Mouse (Mus musculus) urinary bladder, postnatal 10 days (tissue): ENCODE measurements around the gene Prdx1.
A peak's percentile ranks its signal among the peaks of the same experiment; 100 is the strongest.
"Not testable (repeated sequence)": the region's sequence is repeated elsewhere in the genome, so short reads cannot be mapped to it uniquely, and the experiment has no call there.

Experiments used
- DNase-seq: peaks from one replicate; pipeline ENCODE4 v3.0.0; 2022; ENCODE audit warnings: low spot score

Gene Prdx1

DNA sequence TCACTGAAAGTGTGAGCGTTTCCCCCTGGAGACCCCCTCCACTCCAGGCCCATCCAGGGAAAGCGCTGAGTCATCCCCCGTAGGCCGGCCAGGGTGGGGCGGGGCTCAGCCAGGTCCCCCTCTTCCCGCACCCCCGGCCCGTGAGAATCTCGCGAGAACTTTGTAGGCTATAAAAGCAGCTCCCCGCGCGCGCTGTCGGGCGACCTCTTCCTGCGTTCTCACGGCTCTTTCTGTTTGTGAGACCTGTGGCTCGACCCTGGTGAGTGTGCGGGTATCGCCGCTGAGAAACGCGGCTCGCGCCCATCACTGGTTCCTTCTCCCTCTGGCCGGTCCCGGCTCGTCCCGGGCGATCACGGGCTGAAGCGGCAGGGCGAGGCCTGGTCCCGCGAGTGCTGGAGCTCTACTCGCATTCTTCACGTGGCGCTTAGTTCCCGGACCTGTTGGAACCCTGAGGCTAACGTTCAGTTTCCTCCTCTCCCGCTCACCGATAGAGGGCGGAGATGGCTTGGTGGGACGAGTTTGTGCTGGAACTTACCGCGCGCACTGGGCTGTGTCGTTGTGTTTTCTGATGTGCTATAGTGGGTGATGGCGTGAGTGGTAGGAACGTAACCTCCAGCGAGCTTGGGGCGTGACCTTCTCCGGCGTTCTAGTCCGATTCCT lies at the start of gene Prdx1:
Gene Prdx1, plus strand, starts transcription at position 143 of the 660 bp plus-strand sequence.
- peak; percentile 95 for DNase-seq

- DNase-seq: no peak
Observed at GRCm38 (mm10) chr4:116638821-116639220, 46.5 kb upstream of the Prdx1 start.

DNA sequence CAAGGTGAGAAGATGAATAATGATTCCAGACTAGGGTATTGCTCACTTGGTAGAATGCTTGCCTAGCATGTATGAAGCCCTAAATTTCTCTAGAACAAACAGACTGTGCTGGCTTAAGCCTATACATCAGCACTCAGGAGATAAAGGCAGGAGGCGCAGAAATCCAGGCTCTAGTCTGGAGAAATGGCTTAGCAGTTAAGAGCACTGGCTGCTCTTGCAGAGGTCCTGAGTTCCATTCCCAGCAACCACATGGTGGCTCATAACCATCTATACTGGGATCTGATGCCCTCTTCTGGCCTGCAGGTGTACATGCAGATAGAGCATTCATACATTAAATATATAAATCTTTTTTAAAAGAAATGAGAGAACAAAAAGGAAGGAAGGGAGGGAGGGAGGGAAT lies 43.3 kb upstream of the Prdx1 start:
- no peak for DNase-seq

DNA sequence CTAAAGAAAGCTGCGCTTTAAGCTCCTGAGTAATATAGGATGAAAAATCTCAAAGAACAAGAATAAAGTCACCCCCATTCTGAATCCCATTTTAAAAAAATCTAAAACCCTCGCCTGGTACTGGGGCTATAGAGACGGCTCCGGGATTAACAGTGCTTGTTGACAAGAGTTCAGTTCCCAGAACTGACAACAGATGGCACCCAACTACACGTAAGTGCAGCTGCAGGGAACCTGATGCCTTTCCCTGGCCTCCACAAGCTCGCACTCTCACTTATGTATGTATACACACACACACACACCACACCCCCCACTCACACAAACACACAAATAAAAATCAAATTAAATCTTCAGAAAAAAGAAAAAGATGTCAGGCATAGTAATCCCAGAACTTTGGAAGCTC lies 41.0 kb upstream of the Prdx1 start:
- DNase-seq: no peak

GRCm38 (mm10) chr4:116645624-116646023 lies 39.7 kb upstream of the Prdx1 start:
- no peak for DNase-seq

DNA sequence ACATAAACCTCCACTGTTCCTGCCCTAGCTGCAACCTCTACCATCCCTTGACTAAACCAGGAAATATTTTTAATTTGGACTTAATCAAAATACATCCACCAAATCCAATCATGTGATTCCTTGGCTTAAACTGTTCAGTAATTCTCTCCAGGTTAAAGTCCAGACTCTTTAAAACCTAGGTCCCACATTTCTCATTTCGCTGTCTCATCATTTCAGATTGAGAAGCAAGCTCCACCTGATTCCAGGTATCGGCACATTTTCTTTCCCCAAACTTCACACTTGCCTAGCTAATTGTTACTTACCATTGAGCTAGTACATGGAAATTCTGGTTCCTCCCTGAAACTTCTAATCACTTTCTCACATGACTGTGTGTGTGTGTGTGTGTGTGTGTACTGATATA lies 35.9 kb upstream of the Prdx1 start:
- DNase-seq: no peak

- no peak for DNase-seq
Observed at GRCm38 (mm10) chr4:116650365-116650764, 35.0 kb upstream of the Prdx1 start.

DNA sequence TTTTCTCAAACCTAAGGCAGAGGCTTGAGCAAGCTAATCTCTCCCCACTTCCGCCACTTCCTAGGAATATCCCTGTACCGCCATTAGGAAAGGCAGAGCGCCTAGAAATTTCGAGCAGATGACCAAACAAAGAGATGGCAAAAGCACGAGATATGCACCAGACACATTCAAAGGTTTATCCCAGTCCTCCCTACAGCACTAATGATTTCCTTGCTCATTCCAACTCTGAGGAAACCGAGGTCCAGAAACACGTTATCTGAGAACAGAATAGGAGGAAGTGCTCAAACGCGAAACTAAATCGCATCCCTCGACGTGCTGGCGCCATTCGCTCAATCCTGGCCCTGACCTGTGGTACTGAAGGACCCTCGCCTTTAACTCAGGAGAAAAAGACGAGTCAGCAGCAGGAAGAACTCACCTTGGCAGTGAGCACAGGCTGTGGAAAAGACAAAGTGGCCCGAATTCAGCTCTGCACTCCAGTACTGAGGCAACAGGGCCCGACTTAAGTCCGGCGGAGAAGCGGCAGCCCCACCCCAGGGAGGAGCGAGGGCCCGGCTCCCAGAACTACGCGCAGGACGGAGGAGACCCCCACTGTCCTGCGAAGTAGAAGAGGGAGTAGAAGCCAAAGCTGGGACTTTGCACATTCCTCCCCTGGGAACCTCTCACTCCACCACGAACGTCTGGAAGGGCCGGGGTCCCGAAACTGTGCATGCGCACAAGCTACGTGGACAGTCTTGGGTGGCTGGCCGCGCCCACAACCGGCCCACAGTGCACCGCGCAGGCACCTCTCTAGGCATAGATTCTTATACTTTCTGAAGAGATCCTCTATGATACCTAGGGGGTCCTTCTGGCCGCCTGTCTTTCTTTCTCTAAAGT lies 34.2 kb upstream of the Prdx1 start, which contains the start of gene Akr1a1:
Gene Akr1a1, minus strand, starts transcription at position 757 of the 873 bp plus-strand sequence.
- DNase-seq: peak; percentile 61

DNA sequence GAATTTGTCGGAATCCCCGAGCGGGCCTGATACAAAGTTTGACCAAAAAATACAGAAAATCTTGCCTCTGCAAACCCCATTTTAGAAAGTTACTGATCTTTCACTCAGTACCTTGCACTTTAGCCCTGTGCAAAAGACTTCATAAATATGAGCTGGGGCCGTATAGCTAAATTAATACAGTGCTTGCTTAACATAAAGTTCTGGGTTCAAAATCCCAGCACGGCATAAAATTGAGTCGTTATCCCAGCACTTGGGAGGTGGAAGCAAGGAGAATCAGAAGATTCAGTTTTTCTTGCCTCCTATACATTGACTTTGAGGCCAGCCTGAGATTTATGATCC lies 33.6 kb upstream of the Prdx1 start:
- no peak for DNase-seq

GRCm38 (mm10) chr4:116653228-116653627 lies 32.1 kb upstream of the Prdx1 start:
- no peak for DNase-seq

DNA sequence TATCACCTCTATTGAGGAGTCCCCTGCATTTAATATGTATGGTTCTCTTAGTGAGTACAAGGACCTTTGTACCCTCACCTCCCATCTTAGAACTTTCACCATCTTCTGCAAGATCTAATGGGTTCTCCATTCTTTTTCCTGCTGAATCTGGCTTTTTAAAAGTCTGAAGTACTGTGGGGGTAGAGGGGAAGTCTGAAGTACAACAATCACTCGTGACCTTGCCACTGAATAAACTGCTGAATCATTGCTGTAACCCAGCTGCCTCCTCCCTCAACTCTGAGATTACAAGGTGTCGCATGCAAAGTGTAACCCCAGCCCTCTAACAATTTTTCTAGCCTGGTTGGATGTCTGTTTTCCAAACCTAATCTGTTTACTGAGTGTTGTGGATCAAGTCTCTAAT lies 30.2 kb upstream of the Prdx1 start:
- DNase-seq: no peak

DNA sequence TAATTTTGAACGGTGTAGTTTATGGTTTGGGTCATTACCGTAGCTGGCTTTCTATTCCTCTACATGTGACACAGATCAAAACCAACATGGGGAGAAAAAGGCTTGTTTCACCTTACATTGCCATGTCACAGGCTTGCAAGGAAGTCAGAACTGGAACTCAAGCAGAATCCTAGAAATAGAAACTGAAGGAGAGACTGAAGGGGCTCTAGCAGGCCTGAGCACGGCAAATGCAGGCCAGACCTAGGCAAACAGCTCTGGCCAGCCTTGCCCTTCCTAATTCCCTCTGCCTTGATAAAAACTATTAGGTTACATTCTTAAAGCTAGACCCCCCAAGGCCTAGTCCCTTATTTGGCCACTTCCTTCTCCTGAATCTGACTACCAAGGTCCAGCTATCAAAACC lies 29.7 kb upstream of the Prdx1 start:
- no peak for DNase-seq

GRCm38 (mm10) chr4:116657971-116658370 lies 27.4 kb upstream of the Prdx1 start:
- no peak for DNase-seq

DNA sequence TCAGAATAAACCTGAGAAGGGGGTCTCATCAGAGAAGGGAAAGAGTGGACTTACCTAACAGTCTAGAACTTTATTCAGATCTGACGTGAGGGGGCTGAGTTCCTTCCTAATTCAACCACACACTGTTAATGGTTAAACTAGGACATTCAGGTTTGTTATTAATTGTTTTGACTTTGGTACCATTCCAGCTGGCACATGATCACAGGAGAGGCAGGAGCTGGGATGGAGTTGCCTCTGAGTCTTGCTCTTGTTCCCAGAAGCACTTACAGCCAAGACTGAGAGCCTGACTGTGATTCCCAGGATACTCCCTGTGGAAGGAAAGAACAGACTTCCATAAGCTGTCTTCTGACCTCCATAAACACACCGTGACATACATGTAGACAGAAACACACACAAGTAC lies 25.9 kb upstream of the Prdx1 start:
- DNase-seq: no peak

- DNase-seq: not testable (repeated sequence)
Observed at GRCm38 (mm10) chr4:116659916-116660315, 25.4 kb upstream of the Prdx1 start.

DNA sequence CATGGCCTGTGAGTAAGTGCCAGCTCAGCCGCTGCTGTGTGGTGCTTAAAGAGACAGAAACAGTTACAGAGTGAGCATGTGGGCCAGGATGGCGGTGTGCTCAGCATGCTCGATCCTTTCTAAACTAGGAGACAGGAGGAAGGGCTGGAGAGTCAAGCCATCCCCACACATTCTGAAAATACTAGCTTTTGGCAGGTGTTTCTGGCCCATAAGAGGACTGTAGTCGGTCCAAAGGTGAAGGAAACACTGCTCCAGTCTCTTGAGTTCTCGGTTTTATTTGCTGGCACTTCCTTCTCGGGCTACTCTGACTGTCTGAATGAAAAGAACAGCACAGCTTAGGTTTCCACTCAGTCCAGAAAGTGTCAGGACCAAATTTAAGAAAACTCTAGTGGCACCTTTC lies 24.5 kb upstream of the Prdx1 start:
- no peak for DNase-seq

DNA sequence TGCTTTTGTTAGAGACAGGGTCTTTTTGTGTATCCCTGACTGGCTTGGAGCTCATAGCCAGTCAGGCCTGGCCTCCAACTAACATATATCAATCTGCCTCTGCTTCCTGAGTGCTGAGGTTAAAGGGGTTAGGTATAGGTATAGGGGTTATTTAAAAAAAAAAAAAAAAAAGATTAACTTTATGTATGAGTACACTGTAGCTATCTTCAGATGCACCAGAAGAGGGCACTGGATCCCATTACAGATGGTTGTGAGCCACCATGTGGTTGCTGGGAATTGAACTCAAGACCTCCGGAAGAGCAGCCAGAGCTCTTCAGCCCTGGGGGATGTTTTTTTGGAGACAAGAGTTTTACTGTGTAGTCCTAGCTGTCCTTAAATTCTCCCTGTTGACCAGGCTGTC lies 23.3 kb upstream of the Prdx1 start:
- DNase-seq: no peak

DNA sequence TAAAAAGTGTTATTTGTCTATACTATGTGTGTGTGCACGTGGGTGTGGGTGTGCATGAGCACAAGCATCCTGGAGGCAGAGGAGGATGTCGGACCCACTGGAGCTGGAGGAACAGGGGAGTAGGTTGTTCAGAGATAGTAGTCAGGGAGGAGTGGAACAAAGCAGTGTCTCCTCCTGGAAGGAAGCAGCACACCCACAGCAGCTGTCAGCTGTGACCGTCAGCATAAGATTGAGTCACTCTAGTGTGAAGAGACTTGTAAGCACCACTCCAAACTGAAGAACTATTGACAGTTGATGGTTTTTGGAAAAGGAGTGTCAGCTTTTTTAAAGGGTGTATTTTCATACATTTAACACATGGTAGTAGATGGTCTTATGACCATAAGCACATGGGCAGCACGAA lies 18.7 kb upstream of the Prdx1 start:
- no peak for DNase-seq

- DNase-seq: no peak
Observed at GRCm38 (mm10) chr4:116668145-116668544, 17.2 kb upstream of the Prdx1 start.

DNA sequence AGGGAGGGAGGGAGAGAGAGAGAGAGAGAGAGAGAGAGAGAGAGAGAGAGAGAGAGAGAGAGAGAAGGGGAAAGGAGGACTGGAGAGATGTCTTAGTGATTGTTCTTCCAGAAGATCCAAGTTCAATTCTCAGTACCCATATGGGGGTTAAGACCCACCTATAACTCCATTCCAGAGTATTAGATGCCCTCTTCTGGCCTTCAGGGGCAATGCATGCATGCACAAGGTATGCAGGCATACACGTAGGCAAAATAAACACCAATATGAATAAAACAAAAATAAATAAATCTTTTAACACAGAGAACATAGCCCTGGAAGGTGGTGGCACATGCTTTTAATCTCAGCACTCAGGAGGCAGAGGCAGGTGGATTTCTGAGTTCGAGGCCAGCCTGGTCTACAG lies 16.1 kb upstream of the Prdx1 start:
- no peak for DNase-seq

GRCm38 (mm10) chr4:116672785-116673184 lies 12.6 kb upstream of the Prdx1 start:
- no peak for DNase-seq

DNA sequence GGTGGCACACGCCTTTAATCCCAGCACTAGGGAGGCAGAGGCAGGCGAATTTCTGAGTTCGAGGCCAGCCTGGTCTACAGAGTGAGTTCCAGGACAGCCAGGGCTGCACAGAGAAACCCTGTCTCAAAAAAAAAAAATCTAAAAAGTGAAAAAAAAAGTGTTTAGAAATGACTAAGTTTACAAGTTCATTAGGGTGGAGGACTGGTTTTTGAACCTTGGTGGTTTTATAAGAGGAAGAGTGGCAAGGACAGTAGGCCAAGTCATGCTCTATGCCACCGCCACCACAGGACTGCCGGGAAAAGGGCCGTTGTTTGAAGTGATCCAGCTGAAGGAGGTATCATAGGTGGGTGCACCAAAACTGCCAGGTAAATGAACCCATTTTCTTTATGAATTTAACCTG lies 10.6 kb upstream of the Prdx1 start:
- DNase-seq: not testable (repeated sequence)

DNA sequence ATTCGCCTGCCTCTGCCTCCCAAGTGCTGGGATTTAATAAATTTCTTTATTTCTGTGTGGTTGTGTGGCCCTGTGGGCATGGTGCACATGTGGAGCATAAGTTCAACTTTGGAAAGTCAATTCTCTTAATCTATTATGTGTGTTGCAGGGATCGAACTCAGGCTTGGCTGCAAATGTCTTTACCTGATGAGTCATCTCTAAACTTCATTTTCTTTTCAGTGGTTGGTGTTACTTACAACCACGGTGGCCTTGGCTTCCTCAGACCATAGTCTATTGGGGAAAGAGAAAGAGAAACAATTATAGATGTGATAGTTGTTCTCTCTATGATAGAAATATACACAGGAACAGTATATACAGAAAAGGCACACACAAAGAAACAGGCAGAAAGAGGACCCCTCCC lies 9.3 kb upstream of the Prdx1 start:
- no peak for DNase-seq

GRCm38 (mm10) chr4:116677808-116678207 lies 7.5 kb upstream of the Prdx1 start:
- DNase-seq: no peak
